Mouse (Mus musculus) lung, adult 2 months (tissue): Measurements from ENCODE around the gene Acot12.

Source experiments
- CTCF ChIP-seq: fragments of 200-500 bp; IDR thresholded peaks from 2 replicates; pipeline ENCODE4 v1.5.1; 2011; ENCODE audit warnings: mild to moderate bottlenecking, low read length, control low read depth; ENCODE audit not compliant: insufficient read depth
- POLR2A ChIP-seq: fragments of 200-500 bp; IDR thresholded peaks from 2 replicates; pipeline ENCODE4 v1.6.1; 2011; ENCODE audit warnings: low read depth, mild to moderate bottlenecking, control low read depth, low read length, borderline replicate concordance; ENCODE audit errors: extremely low read depth

DNA sequence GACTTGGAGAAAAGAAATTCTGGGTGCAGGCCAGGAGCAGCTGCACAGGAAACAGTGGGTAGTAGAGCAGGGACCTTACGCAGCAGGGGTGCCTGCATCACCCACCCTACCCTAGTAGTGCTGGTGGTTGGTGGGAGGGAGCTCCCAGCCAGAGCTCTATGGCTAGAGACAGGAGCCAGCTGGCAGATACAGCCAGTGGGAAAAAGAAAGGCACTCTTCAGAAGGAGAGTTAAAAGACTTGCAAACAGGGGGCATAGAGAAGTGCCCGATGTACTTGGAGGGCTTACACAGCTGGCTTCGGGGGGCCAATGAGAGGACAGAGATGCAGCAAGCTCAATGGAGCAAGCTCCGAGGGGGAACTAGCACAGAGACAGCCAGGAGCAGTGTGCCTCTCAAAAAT is 12.4 kb downstream of the Acot12 start:
- no peak for TF ChIP-seq CTCF
- no peak for TF ChIP-seq POLR2A
